Mouse (Mus musculus): ENCODE results near the gene Ache. TPM values are rescaled to one million over a fixed set of nuclear protein-coding genes. Genes with fewer than 3 reads are reported as not detected.

Gene Ache
- total and polyA plus RNA-seq, 2 experiments from 2014 or later = 157 to 210 TPM

DNA sequence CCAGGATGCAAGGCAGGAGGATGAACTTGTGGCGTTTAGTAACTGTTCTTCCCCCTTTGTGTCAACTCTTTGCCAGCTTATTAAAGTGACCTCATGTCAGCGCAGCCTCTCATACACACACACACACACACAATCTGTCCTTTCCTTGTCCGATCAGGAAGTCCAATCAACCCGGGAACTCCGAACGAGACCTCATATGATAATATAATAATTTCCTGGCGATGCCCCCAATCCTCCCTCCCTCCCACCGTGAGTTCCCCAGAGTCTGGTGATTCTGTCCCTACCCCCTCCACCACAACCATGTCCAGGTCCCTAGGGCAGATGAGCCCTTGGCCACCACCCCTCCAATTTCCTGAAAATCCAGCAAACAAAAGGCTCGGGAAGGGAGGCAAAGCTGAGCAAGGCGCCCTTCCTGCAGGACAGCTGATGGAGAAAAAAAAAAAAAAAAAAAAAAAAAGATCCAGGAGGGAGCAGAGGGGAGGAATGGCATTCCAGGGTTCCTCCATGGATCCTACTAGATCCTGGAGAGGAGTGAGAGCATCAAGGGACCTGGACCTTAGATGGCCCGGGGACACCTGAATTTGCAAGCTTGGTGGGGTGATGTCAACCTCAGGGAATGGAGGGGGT lies 51.5 kb downstream of the Ache start:
- H3K4me2 ChIP-seq (ENCODE audit: low read depth, low read length) = peak overlapping the region; percentile 67
- DNase-seq (ENCODE audit: low spot score) (peak; percentile 66), ATAC-seq (peak; percentile 36)
- 0 out of 2 replicates have a peak, but pooled peaks cover 1% of the 10 kb centered on the region for H3K9me3 ChIP-seq (ENCODE audit: low read length)
- no peaks in the 10 kb centered on the region for H3K27me3 ChIP-seq (ENCODE audit: insufficient read depth, low read length)
- no peaks in the 10 kb centered on the region for H3K36me3 ChIP-seq (ENCODE audit: insufficient read depth, low read length)
- peak overlapping the region; percentile 56 for H3K9ac ChIP-seq (replicated peaks; ENCODE audit: low read length)
- peaks cover 9% of the 10 kb centered on the region for H3K4me1 ChIP-seq (ENCODE audit: insufficient read depth, low read length)
- peak overlapping the region; percentile 40 for H3K4me3 ChIP-seq (ENCODE audit: low read length)
- 3% methylated on average over 11 of the region's 11 CpGs for WGBS
- peak overlapping the region; percentile 70 for H3K27ac ChIP-seq
- no peak for TF ChIP-seq CTCF (IDR thresholded peaks at IDR 0.05; ENCODE audit: low read depth)

DNA sequence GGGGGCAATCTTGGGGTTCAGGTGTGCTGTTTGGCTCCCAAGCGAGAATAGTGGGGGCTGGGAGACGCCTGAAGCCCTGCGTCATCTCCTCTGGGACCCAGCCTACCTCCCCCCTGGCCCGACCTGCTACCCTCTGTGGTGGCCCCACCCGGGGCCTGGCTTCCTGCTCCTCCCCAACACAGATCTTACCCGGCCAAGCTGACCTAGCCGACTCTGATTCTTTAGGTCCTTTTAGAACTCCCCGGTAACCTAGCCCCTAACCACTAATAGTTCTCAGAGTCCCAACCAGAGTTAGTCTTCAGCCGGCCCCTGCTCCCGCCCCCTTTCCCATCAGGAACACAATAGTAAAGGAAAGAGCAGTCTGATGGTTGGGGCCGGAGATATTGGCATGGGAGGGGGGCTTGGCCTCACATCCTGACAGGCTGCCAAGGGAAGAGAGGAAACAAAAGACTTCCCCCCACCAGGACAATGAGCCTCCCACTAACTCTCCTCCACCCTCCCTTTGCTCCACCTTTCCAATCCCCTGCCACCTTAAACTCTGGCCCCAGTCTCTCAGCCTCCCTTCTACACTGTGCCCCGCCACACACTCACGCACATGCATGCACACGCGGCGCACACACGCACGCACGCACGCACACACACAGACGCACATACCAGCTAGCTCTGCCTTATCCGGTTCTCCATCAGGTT lies 52.1 kb downstream of the Ache start:
- H3K27ac ChIP-seq = peak overlapping the region; percentile 70
- 1% methylated on average over 22 of the region's 22 CpGs for WGBS
- ATAC-seq (peak; percentile 68), DNase-seq (ENCODE audit: low spot score) (peak; percentile 64)
- H3K4me2 ChIP-seq (ENCODE audit: low read depth, low read length) = peak overlapping the region; percentile 67
- TF ChIP-seq CTCF (IDR thresholded peaks at IDR 0.05; ENCODE audit: low read depth) = no peak
- H3K9ac ChIP-seq (replicated peaks; ENCODE audit: low read length) = peak overlapping the region; percentile 56
- no peaks in the 10 kb centered on the region for H3K27me3 ChIP-seq (ENCODE audit: insufficient read depth, low read length)
- no peaks in the 10 kb centered on the region for H3K36me3 ChIP-seq (ENCODE audit: insufficient read depth, low read length)
- peak overlapping the region; percentile 40 for H3K4me3 ChIP-seq (ENCODE audit: low read length)
- 0 out of 2 replicates have a peak, but pooled peaks cover 2% of the 10 kb centered on the region for H3K9me3 ChIP-seq (ENCODE audit: low read length)
- H3K4me1 ChIP-seq (ENCODE audit: insufficient read depth, low read length) = peaks cover 9% of the 10 kb centered on the region

DNA sequence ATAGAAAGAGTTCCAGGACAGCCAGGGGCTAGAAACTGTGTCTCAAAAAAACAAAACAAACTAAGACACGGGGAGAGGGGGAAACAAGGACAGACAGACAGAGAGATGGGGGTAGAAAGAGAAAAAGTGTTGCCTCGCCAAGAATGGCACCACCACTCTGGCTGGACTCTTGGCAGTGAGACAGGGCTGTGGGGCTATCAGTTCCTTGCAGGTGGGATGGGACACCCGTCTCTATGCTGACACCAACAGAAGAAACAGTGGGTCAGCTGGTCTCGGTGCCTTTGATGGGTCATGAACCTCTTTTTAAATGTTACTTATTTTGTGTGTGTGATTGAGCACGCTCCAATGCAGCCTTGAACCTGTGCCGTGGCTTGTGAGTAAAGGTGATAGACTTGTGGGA lies 52.9 kb downstream of the Ache start:
- ATAC-seq (no peak), DNase-seq (ENCODE audit: low spot score) (no peak)
- H3K9me3 ChIP-seq (ENCODE audit: low read length) = 0 out of 2 replicates have a peak, but pooled peaks cover 2% of the 10 kb centered on the region
- peak overlapping the region; percentile 67; the same call in 1 of the 2 replicates for H3K4me2 ChIP-seq (ENCODE audit: low read depth, low read length)
- WGBS = 72% methylated on average over 6 of the region's 6 CpGs
- no peak overlapping the region for H3K4me3 ChIP-seq (ENCODE audit: low read length)
- H3K27ac ChIP-seq = peak overlapping the region; percentile 70
- no peaks in the 10 kb centered on the region for H3K36me3 ChIP-seq (ENCODE audit: insufficient read depth, low read length)
- peaks cover 9% of the 10 kb centered on the region for H3K4me1 ChIP-seq (ENCODE audit: insufficient read depth, low read length)
- H3K27me3 ChIP-seq (ENCODE audit: insufficient read depth, low read length) = no peaks in the 10 kb centered on the region
- no peak for TF ChIP-seq CTCF (IDR thresholded peaks at IDR 0.05; ENCODE audit: low read depth)
- no peak overlapping the region; the same call in 1 of the 2 replicates for H3K9ac ChIP-seq (replicated peaks; ENCODE audit: low read length)

DNA sequence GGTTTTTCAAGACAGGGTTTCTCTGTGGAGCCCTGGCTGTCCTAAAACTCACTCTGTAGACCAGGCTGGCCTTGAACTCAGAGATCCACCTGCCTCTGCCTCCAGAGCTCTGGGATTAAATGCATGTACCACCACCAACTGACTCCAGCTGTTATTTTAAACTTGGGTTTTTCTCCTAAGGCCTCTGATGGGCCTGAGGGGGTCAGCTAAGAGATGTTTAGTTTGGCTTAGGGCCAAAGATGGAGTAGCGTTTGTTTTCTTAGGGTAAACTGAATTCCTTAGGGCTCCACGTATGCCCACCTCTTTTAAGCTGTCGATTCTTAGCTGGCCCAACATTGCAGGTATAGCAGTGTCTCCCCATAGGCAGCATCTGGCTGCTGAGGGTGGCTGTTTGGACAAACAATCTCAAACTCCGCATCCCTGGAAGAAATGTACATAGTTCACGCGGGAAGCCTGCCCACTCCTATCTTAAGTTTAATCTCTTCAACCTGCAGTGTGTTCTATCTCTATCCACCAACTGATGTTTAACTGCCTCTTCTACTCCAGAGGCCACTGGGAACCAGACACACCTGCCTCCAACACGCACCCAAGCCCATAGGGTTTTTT lies 55.2 kb downstream of the Ache start:
- Histone ChIP-seq H3K36me3 (ENCODE audit: insufficient read depth, low read length) (no peaks in the 10 kb centered on the region), H3K4me1 (ENCODE audit: insufficient read depth, low read length) (peaks cover 9% of the 10 kb centered on the region), H3K9me3 (ENCODE audit: low read length) (0 out of 2 replicates have a peak, but pooled peaks cover 2% of the 10 kb centered on the region), H3K4me3 (ENCODE audit: low read length) (no peak overlapping the region), H3K9ac (replicated peaks; ENCODE audit: low read length) (no peak overlapping the region), H3K27ac (no peak overlapping the region), H3K4me2 (ENCODE audit: low read depth, low read length) (no peak overlapping the region), H3K27me3 (ENCODE audit: insufficient read depth, low read length) (no peaks in the 10 kb centered on the region)
- no peak for ATAC-seq
- 74% methylated on average over 7 of the region's 7 CpGs for WGBS
- no peak for DNase-seq (ENCODE audit: low spot score)
- TF ChIP-seq CTCF (IDR thresholded peaks at IDR 0.05; ENCODE audit: low read depth) = no peak

DNA sequence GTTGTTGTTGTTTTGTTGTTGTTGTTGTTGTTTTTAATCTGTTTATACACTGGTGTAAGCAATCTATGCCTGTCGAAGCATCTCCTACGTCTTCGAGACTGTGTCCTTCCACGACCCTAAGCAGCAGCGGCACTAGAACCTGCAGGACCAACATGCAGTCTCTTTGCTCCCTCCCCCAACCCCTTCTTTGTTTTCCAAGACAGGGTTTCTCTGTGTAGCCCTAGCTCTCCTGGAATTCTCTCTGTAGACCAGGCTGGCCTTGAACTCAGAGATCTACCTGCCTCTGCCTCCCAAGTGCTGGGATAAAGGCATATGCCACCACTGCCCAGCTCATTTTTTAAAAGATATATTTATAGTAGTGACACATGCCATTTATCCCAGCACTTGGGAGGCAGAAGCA lies 56.1 kb downstream of the Ache start:
- ATAC-seq = no peak
- TF ChIP-seq CTCF (IDR thresholded peaks at IDR 0.05; ENCODE audit: low read depth) = no peak

DNA sequence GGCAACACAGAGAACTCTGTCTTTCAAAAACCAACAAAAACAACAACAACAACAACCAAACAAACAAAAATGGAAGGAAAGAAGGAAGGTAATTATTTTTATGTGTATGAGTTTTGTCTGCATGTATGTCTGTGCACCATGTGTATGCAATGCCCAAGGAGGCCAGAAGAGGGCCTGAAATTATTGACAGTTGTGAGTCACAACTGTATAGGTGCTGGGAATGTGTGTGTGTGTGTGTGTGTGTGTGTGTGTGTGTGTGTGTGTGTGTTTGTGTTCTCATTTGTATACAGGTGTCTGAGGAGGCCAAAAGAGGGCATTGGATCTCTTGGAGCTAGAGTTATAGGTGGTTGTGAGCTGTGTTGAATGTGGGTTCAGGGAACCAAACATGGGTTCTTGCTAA lies 56.5 kb downstream of the Ache start:
- H3K4me1 ChIP-seq (ENCODE audit: insufficient read depth, low read length) = peaks cover 12% of the 10 kb centered on the region
- no peak overlapping the region for H3K9ac ChIP-seq (replicated peaks; ENCODE audit: low read length)
- H3K4me3 ChIP-seq (ENCODE audit: low read length) = no peak overlapping the region
- DNase-seq (ENCODE audit: low spot score) = no peak
- 0 out of 2 replicates have a peak, but pooled peaks cover 3% of the 10 kb centered on the region for H3K27me3 ChIP-seq (ENCODE audit: insufficient read depth, low read length)
- no peak overlapping the region for H3K4me2 ChIP-seq (ENCODE audit: low read depth, low read length)
- ATAC-seq = no peak
- 0 out of 2 replicates have a peak, but pooled peaks cover 2% of the 10 kb centered on the region for H3K9me3 ChIP-seq (ENCODE audit: low read length)
- peak; percentile 26; the same call in 1 of the 2 replicates for TF ChIP-seq CTCF (IDR thresholded peaks at IDR 0.05; ENCODE audit: low read depth)
- H3K27ac ChIP-seq = no peak overlapping the region
- no peaks in the 10 kb centered on the region for H3K36me3 ChIP-seq (ENCODE audit: insufficient read depth, low read length)

More for the DNA sequence above, 56.1 kb downstream of the Ache start:
- H3K27me3 ChIP-seq (ENCODE audit: insufficient read depth, low read length) = no peaks in the 10 kb centered on the region
- WGBS = 96% methylated on average over 5 of the region's 5 CpGs
- DNase-seq (ENCODE audit: low spot score) = no peak
- H3K9me3 ChIP-seq (ENCODE audit: low read length) = 0 out of 2 replicates have a peak, but pooled peaks cover 2% of the 10 kb centered on the region
- H3K9ac ChIP-seq (replicated peaks; ENCODE audit: low read length) = no peak overlapping the region
- no peaks in the 10 kb centered on the region for H3K36me3 ChIP-seq (ENCODE audit: insufficient read depth, low read length)
- peaks cover 9% of the 10 kb centered on the region for H3K4me1 ChIP-seq (ENCODE audit: insufficient read depth, low read length)
- H3K4me3 ChIP-seq (ENCODE audit: low read length) = no peak overlapping the region
- H3K4me2 ChIP-seq (ENCODE audit: low read depth, low read length) = no peak overlapping the region
- H3K27ac ChIP-seq = no peak overlapping the region

Small RNA genes within 50 kb of the gene (microRNA-seq; reads per million reads assigned to microRNA genes)
- gene Mir7036 = 0 to 0.18 reads per million in 2 experiments
- 0 to 0.18 reads per million in 2 experiments for gene Mir8116

Other genes with a start within 250 kb of the Ache start
- 122 and 123 TPM in 2 replicates for gene Ap1s1, start 241.4 kb upstream of the Ache start, total RNA-seq (2014; rRNA removed)
- gene Ap1s1, start 241.4 kb upstream of the Ache start, polyA plus RNA-seq (2015; fragmentation: Nextera tagmentation; extraction: Ambion mirVana) = 226 and 230 TPM in 2 replicates
- gene Serpine1, start 215.3 kb upstream of the Ache start, total RNA-seq (2014; rRNA removed) = 3.0 and 3.5 TPM in 2 replicates
- gene Serpine1, start 215.3 kb upstream of the Ache start, polyA plus RNA-seq (2015; fragmentation: Nextera tagmentation; extraction: Ambion mirVana) = 0.10 and 0.25 TPM in 2 replicates
- gene Trim56, start 171.3 kb upstream of the Ache start, total RNA-seq (2014; rRNA removed) = 3.7 and 7.2 TPM in 2 replicates
- gene Trim56, start 171.3 kb upstream of the Ache start, polyA plus RNA-seq (2015; fragmentation: Nextera tagmentation; extraction: Ambion mirVana) = 2.6 and 3.1 TPM in 2 replicates
- not detected in 2 replicates for gene Muc3, start 138.2 kb upstream of the Ache start, total RNA-seq (2014; rRNA removed)
- gene Muc3, start 138.2 kb upstream of the Ache start, polyA plus RNA-seq (2015; fragmentation: Nextera tagmentation; extraction: Ambion mirVana) = not detected in 2 replicates
- 0.93 TPM in 1 of 2 replicates, not detected in the other for gene Muc3a, start 75.1 kb upstream of the Ache start, total RNA-seq (2014; rRNA removed)
- 0.49 and 0.61 TPM in 2 replicates for gene Muc3a, start 75.1 kb upstream of the Ache start, polyA plus RNA-seq (2015; fragmentation: Nextera tagmentation; extraction: Ambion mirVana)
- gene Ufsp1, start 7.1 kb downstream of the Ache start, total RNA-seq (2014; rRNA removed) = 35.5 TPM in 2 replicates
- 32.1 and 33.3 TPM in 2 replicates for gene Ufsp1, start 7.1 kb downstream of the Ache start, polyA plus RNA-seq (2015; fragmentation: Nextera tagmentation; extraction: Ambion mirVana)
- 82.9 and 98.9 TPM in 2 replicates for gene Srrt, start 20.2 kb downstream of the Ache start, total RNA-seq (2014; rRNA removed)
- gene Srrt, start 20.2 kb downstream of the Ache start, polyA plus RNA-seq (2015; fragmentation: Nextera tagmentation; extraction: Ambion mirVana) = 55.5 and 57.0 TPM in 2 replicates
- 14.3 and 15.0 TPM in 2 replicates for gene Trip6, start 26.9 kb downstream of the Ache start, total RNA-seq (2014; rRNA removed)
- gene Trip6, start 26.9 kb downstream of the Ache start, polyA plus RNA-seq (2015; fragmentation: Nextera tagmentation; extraction: Ambion mirVana) = 13.9 and 15.5 TPM in 2 replicates
- gene Slc12a9, start 46.1 kb downstream of the Ache start, total RNA-seq (2014; rRNA removed) = 32.6 and 41.3 TPM in 2 replicates
- gene Slc12a9, start 46.1 kb downstream of the Ache start, polyA plus RNA-seq (2015; fragmentation: Nextera tagmentation; extraction: Ambion mirVana) = 27.3 and 27.6 TPM in 2 replicates
- 18.3 and 18.9 TPM in 2 replicates for gene Ephb4, start 62.6 kb downstream of the Ache start, total RNA-seq (2014; rRNA removed)
- gene Ephb4, start 62.6 kb downstream of the Ache start, polyA plus RNA-seq (2015; fragmentation: Nextera tagmentation; extraction: Ambion mirVana) = 4.8 and 5.5 TPM in 2 replicates
- 0.43 and 1.6 TPM in 2 replicates for gene Zan, start 189.5 kb downstream of the Ache start, total RNA-seq (2014; rRNA removed)
- 0.15 and 0.25 TPM in 2 replicates for gene Zan, start 189.5 kb downstream of the Ache start, polyA plus RNA-seq (2015; fragmentation: Nextera tagmentation; extraction: Ambion mirVana)
- gene Pop7, start 215.0 kb downstream of the Ache start, total RNA-seq (2014; rRNA removed) = 62.1 and 83.5 TPM in 2 replicates
- gene Pop7, start 215.0 kb downstream of the Ache start, polyA plus RNA-seq (2015; fragmentation: Nextera tagmentation; extraction: Ambion mirVana) = 82.2 and 85.3 TPM in 2 replicates
- 20.3 and 21.4 TPM in 2 replicates for gene Gigyf1, start 231.0 kb downstream of the Ache start, total RNA-seq (2014; rRNA removed)
- 15.1 and 16.2 TPM in 2 replicates for gene Gigyf1, start 231.0 kb downstream of the Ache start, polyA plus RNA-seq (2015; fragmentation: Nextera tagmentation; extraction: Ambion mirVana)
- not detected in 2 replicates for gene Epo, start 245.7 kb downstream of the Ache start, total RNA-seq (2014; rRNA removed)
- gene Epo, start 245.7 kb downstream of the Ache start, polyA plus RNA-seq (2015; fragmentation: Nextera tagmentation; extraction: Ambion mirVana) = not detected in 2 replicates
- gene Gnb2, start 246.0 kb downstream of the Ache start, total RNA-seq (2014; rRNA removed) = 1,135 and 1,251 TPM in 2 replicates
- 570 and 592 TPM in 2 replicates for gene Gnb2, start 246.0 kb downstream of the Ache start, polyA plus RNA-seq (2015; fragmentation: Nextera tagmentation; extraction: Ambion mirVana)